Mouse (Mus musculus): ENCODE results near the gene Gm44965. TPM values are rescaled to one million over a fixed set of nuclear protein-coding genes. Genes with fewer than 3 reads are reported as not detected.
"Not testable (repeated sequence)": the region's sequence is repeated elsewhere in the genome, so short reads cannot be mapped to it uniquely, and the experiment has no call there.

Gm44965 gene
- total RNA-seq, 2 experiments from 2014 or later: 5.4 TPM; not detected in 1

DNA sequence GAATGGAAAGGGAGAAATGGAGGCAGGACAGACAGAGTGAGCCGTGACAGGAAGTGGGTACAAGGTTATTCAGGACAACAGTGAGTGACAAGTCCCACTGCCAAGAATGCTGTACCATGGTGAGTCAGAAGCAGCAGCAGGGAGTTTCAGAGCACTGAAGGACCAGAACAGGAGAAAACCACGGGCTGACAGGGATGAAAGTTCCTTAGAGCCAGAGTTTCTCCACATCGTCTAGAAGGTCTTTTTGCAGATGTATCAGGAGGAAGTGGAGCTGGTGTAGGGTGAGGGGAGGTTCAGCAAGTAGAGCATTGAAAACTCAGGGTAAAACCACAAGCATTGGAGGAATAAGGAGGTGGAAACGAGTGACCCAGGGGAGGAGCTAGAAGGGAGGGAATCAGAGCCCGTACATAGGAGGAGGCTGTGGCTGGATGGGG, 14.5 kb upstream of the Gm44965 start:
- DNase-seq: no peak

DNA sequence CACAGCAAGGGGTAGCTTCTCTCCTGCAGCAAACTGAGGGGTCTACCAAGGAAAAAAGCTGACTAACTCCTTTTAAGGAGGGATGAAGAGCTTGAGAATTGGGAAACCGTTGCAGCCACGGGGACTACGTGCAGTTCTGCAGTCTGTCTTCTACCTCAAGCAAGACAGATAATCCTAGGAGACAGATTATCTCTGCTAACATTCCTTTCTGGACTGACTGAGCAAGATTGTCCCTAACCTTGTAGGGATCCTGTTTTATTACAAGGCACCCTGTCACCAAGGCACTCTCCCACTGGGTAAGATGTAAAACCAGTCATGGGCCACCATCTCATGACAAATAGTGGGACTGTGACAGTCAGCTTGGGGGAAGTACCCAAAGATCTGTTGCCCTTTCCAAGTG, 12.5 kb upstream of the Gm44965 start:
- no peak for DNase-seq

GRCm38 (mm10) chr6:48582037-48582436, 11.7 kb upstream of the Gm44965 start:
- no peak for DNase-seq

- no peak for DNase-seq
Observed at GRCm38 (mm10) chr6:48589194-48589750, 4.5 kb upstream of the Gm44965 start, which contains the start of gene Gm45021. Gm45021 (plus strand) TSS chr6:48589610.

- no peak for DNase-seq
Observed at GRCm38 (mm10) chr6:48591221-48591845, 2.4 kb upstream of the Gm44965 start.

DNA sequence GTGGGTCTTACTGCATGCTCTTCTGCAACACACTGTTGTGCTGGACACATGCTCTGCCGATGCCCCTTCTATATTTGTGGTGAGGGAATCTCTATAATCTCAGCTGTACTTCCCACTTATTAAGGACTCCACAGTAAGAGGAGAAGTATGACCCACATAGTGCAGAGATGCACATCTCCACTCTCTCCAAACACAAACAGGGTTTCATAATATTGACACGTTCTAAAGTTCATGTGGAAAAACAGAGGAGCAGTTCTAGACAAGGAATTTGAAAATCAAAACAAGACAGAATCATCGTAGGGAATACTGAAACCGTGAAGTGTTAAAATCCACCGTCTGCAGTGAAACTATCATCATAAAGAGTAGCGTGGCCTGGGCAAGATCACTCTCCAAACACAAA, 1.9 kb upstream of the Gm44965 start:
- no peak for DNase-seq

DNA sequence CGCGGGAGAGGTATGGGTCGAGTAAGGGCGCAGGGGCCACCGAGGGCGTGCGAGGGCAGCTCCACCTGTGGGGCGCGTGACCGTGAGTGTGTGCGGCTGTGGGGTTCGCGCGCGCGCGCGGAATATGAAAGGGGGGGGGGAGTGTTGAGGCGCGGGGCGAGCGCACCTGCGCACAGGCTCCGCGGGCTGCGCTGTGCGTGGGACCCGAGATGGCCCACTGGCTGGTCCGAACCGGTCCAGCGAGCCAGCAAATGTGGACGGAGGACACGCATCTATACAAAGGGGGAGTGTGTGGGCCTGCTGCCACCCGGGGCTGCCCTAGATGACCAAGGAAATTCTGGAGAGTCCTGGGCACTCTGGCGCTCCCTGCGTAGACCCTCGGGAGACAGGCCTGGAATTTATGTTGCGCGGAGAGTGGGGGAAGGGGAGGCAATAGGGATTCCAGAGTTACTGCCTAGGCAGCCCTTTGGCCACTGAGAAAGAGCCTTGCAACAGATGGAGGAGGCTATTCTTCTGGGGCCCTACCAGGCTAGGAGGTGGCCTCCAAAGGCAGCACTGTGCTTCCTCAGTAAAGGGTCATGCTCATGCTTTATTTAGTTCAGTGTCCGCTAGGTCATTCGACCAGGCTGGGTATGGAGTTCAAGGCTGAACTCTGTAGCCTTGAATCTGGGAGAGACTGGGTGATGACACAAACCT, 450 bp downstream of the Gm44965 start:
- peak; percentile 46 for DNase-seq

- no peak for DNase-seq
Observed at GRCm38 (mm10) chr6:48595278-48595677, 1.5 kb downstream of the Gm44965 start.

- no peak for DNase-seq
Observed at GRCm38 (mm10) chr6:48596545-48597232, 2.9 kb downstream of the Gm44965 start.

- no peak for DNase-seq
Observed at GRCm38 (mm10) chr6:48597233-48597625, 3.5 kb downstream of the Gm44965 start.

GRCm38 (mm10) chr6:48600594-48600993, 6.9 kb downstream of the Gm44965 start:
- DNase-seq: no peak

DNA sequence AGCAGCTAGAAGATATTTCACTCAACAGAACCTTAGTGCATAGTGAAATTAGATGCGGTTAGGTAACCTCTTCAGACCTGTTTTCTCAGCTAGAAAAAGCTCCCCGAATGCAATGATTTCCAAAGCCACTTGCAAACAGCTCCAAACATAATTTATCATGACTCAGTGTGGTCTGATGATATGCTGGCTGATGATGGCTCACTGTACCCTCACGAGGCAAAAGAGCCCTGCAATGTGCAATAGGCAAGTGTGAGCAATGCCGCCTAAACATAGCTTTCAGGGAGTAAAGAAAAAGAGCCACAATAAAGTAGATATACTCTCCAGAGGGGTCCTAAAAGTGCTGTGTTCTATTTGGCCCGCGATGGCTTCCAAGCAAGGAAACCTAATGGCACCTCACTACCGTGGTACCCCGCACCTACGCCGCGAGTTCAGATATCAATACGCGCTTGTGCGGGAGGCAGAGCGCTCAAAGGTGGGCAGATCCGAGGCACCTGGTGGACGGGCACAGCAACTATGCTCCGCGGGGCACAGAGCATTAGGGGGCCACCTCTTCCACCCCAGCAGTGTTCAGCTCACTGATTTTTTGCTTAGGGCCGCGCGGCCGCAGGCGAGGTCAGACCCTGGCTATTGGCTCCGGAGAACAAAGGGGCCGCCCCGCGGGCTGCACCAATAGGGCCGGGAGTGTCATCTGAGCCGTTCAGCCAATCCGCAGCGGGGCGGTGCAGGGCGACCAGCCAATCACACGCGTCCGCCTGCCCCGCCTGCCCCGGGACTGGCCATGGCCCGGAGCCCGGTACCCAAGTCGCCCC, 7.7 kb downstream of the Gm44965 start, which contains the start of gene Zfp775:
Gene Zfp775, plus strand, starts transcription at position 793 of the 809 bp plus-strand sequence.
- peak; percentile 97 for DNase-seq

- no peak for DNase-seq
Observed at GRCm38 (mm10) chr6:48602080-48602741, 8.5 kb downstream of the Gm44965 start.

DNA sequence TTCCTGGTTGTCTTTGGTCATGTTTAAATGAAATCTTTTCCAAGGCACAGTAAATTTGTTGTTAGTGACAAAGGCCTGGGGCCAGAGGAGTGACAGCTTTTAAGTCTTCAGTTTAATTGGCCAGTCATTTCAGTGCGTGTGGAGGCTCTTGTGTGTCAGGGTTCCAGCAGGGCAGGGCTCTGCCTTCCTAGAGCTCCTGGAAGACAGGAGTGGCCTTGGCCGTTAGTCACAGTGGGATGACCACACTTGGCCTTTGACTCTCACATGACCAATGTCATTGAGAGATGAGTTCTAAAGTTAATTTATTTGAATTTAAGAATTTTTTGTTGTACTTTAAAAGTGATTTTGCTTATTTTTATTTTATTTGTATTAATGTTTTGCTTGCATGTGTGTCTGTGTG, 14.4 kb downstream of the Gm44965 start:
- DNase-seq: no peak

- no peak for DNase-seq
Observed at GRCm38 (mm10) chr6:48609512-48609911, 15.8 kb downstream of the Gm44965 start.

DNA sequence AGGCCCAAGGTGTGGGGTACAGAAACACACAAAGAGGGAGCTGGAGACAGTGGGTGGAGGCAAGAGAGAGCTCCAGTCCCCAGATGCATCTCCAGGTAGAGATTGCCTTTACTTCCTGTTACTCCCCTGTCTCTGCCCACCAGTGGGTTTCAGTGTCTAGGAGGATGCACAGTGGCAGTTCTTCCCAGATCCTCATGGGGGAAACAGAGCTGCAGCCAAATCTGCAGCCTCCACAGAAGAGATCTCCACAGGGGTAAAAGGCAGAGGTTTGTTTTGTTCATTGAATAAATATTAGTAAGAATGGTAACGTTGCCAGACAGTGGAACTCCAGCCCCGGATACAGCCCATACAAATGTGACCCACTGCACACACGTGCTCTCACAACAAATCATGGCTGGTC, 16.9 kb downstream of the Gm44965 start:
- no peak for DNase-seq

DNA sequence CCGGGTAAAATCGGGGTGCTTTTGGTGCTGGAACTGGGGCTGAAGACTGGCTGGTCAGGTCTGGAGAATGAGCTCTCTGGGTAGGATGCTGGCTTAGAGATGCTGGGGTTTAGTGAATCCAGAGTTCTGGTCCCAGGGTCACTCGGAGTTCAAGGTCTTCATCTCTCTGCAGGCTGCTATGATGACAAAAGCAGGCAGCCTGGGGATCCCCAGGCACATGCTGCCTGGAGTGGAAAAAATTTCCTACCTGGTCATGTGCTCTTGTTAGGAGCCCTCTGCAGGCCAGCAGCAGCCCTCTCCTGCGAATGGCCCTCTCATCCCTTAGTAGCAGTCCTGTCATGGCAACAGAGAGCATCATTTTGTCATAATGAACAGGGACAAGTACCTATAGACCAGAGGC, 19.7 kb downstream of the Gm44965 start:
- DNase-seq: no peak

GRCm38 (mm10) chr6:48614756-48615155, 21.0 kb downstream of the Gm44965 start:
- DNase-seq: no peak

- no peak for DNase-seq
Observed at GRCm38 (mm10) chr6:48620031-48620430, 26.3 kb downstream of the Gm44965 start.

- DNase-seq: not testable (repeated sequence)
Observed at GRCm38 (mm10) chr6:48622186-48622843, 28.6 kb downstream of the Gm44965 start.

DNA sequence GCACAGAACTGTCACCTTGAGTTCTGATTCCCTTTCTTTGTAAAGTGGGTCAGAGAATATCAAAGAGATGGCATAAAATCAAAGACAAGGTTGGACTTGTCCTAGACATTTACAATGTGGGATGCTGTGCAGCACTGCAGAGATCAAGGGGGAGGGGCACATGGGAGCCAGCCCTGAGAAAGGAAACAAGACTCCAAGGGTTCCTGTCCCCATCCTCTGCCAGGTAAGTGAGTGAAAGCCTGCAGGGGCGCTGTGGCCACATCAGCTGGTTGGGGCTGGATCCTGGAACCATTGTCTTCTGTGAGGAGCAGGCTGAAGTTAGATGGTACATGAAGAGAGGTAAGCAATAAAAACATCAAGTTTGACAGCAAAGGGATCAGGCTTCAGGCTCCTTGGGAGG, 29.7 kb downstream of the Gm44965 start:
- DNase-seq: no peak
